Mouse (Mus musculus) kidney, adult 8-10 months (tissue): ENCODE measurements around the gene Spaca4.

Experiments
- DNase-seq, 2 experiments: peaks; one replicate each; pipeline ENCODE4 v3.0.0; 2022

The Spaca4 gene

GRCm38 (mm10) chr7:45725713-45726112 is at the start of gene Spaca4:
TSS of gene Spaca4 (minus strand) at chr7:45725813.
- DNase-seq: no peak

- DNase-seq: peak in 1 of 2 experiments; percentile 49
These were observed 49.6 kb upstream of the Spaca4 start for GRCm38 (mm10) chr7:45775237-45775636.

GRCm38 (mm10) chr7:45771101-45771500 is 45.5 kb upstream of the Spaca4 start:
- no peak for DNase-seq

- DNase-seq: peak in 1 of 2 experiments; percentile 32
These were observed 44.9 kb upstream of the Spaca4 start for GRCm38 (mm10) chr7:45770427-45771082.

GRCm38 (mm10) chr7:45767500-45767899 is 41.9 kb upstream of the Spaca4 start:
- DNase-seq: no peak

GRCm38 (mm10) chr7:45766764-45767163 is 41.2 kb upstream of the Spaca4 start:
- DNase-seq: no peak

- no peak for DNase-seq
These were observed 40.4 kb upstream of the Spaca4 start for GRCm38 (mm10) chr7:45765995-45766394.

GRCm38 (mm10) chr7:45760151-45760550 is 34.5 kb upstream of the Spaca4 start:
- DNase-seq: no peak

- peak; percentile 74 to 84 for DNase-seq
These were observed 33.8 kb upstream of the Spaca4 start for GRCm38 (mm10) chr7:45759400-45759799.

GRCm38 (mm10) chr7:45755703-45756102 is 30.1 kb upstream of the Spaca4 start:
- no peak for DNase-seq

GRCm38 (mm10) chr7:45750162-45750561 is 24.5 kb upstream of the Spaca4 start:
- DNase-seq: peak; percentile 33 to 37

GRCm38 (mm10) chr7:45749401-45749800 is 23.8 kb upstream of the Spaca4 start:
- DNase-seq: no peak

GRCm38 (mm10) chr7:45748110-45748509 is 22.5 kb upstream of the Spaca4 start:
- peak in 1 of 2 experiments; percentile 30 for DNase-seq

- no peak for DNase-seq
These were observed 21.8 kb upstream of the Spaca4 start for GRCm38 (mm10) chr7:45747450-45747849.

- DNase-seq: no peak
These were observed 20.9 kb upstream of the Spaca4 start for GRCm38 (mm10) chr7:45746518-45746917.

GRCm38 (mm10) chr7:45744387-45744786 is 18.8 kb upstream of the Spaca4 start:
- peak; percentile 74 to 76 for DNase-seq

- DNase-seq: no peak
These were observed 16.7 kb upstream of the Spaca4 start for GRCm38 (mm10) chr7:45742338-45742737.

GRCm38 (mm10) chr7:45741777-45742176 is 16.2 kb upstream of the Spaca4 start:
- DNase-seq: no peak

- DNase-seq: no peak
These were observed 15.7 kb upstream of the Spaca4 start for GRCm38 (mm10) chr7:45741308-45741707.

GRCm38 (mm10) chr7:45739820-45740219 is 14.2 kb upstream of the Spaca4 start:
- DNase-seq: no peak

GRCm38 (mm10) chr7:45739162-45739763 is 13.7 kb upstream of the Spaca4 start:
- DNase-seq: peak; percentile 68 to 83

- DNase-seq: no peak
These were observed 7.9 kb upstream of the Spaca4 start for GRCm38 (mm10) chr7:45733477-45733876.

- peak in 1 of 2 experiments; percentile 55 for DNase-seq
These were observed 5.3 kb upstream of the Spaca4 start for GRCm38 (mm10) chr7:45730727-45731431.

GRCm38 (mm10) chr7:45727625-45728024 is 2.0 kb upstream of the Spaca4 start:
- DNase-seq: no peak
